Mouse (Mus musculus) lung, embryonic 16.5 days (tissue): Measurements from ENCODE around the gene Ankrd9. TPM values are rescaled to one million over a fixed set of nuclear protein-coding genes. Genes with fewer than 3 reads are reported as not detected.

Experiments
- ATAC-seq: fragments of 200-750 bp; cut with Nextera tagmentation; 2 replicates; pipeline ENCODE4 v1.8.0; 2017; ENCODE audit warnings: low read depth, mild to moderate bottlenecking, moderate library complexity
- H3K27ac ChIP-seq: fragments of 300-500 bp; sonication (generic); 2 replicates; pipeline ENCODE4 v1.5.1; 2014; ENCODE audit warnings: mild to moderate bottlenecking, control low read depth, low read length
- H3K27me3 ChIP-seq: fragments of 300-500 bp; sonication (generic); 2 replicates; pipeline ENCODE4 v1.6.1; 2014; ENCODE audit warnings: low read depth, low read length, mixed read lengths; ENCODE audit not compliant: control insufficient read depth, insufficient read depth
- H3K36me3 ChIP-seq: fragments of 300-500 bp; sonication (generic); 2 replicates; pipeline ENCODE4 v1.6.1; 2014; ENCODE audit warnings: low read length; ENCODE audit not compliant: control insufficient read depth, insufficient read depth
- H3K4me1 ChIP-seq: fragments of 300-500 bp; sonication (generic); replicated peaks from 2 replicates; pipeline ENCODE4 v1.6.1; 2014; ENCODE audit warnings: low read length, mixed read lengths; ENCODE audit not compliant: control insufficient read depth, insufficient read depth
- H3K4me2 ChIP-seq: fragments of 300-500 bp; sonication (generic); 2 replicates; pipeline ENCODE4 v1.6.1; 2014; ENCODE audit warnings: low read depth, low read length, control low read depth
- H3K4me3 ChIP-seq: fragments of 300-500 bp; sonication (generic); 2 replicates; pipeline ENCODE4 v1.5.1; 2014; ENCODE audit warnings: mild to moderate bottlenecking, low read length, control low read depth
- H3K9ac ChIP-seq: fragments of 300-500 bp; sonication (generic); 2 replicates; pipeline ENCODE4 v1.6.1; 2014; ENCODE audit warnings: low read length, control low read depth
- H3K9me3 ChIP-seq: fragments of 300-500 bp; sonication (generic); 2 replicates; pipeline ENCODE4 v1.6.1; 2016; ENCODE audit warnings: low read length; ENCODE audit not compliant: control insufficient read depth
- WGBS: fragments of 180-500 bp; shearing (Covaris S2); extraction: QIAGEN DNeasy Blood & Tissue Kit; methylation state at CpG from one replicate; pipeline ENCODE4 v1.1.7; 2014; 5-methylcytosine and 5-hydroxymethylcytosine counted together
- polyA plus RNA-seq: library from polyadenylated mRNA; unstranded; fragments of >200 nt; fragmentation: Nextera tagmentation; extraction: Ambion mirVana; gene quantifications from 2 replicates; pipeline ENCODE4 v1.2.1, GENCODE M21; 2015

The Ankrd9 gene
- polyA plus RNA-seq, 1 experiment from 2014 or later: 11.8 TPM

DNA sequence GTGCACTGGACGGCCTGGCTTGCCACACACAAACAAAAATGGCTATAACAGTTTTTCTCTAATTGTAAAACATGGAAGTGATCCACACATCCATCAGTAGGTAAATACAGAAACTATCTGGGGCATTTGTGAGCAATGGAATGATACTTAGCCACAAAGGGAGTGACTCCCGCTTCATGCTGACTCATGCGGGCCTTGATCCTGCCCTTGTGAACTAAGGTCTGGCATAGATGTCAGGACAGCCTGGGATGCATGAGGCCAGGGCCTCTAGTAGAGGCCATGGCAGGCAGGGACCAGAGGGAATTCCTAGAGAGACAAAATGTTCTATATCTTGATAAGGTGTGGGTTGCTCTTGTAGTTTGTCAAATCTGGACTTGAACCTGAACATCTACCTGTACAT lies 25.4 kb downstream of the Ankrd9 start:
- ATAC-seq: no peak
- H3K9me3 ChIP-seq: no peaks in the 10 kb centered on the region
- WGBS: 88% methylated on average over 3 of the region's 3 CpGs
- H3K9ac ChIP-seq: no peak overlapping the region
- no peaks in the 10 kb centered on the region for H3K27me3 ChIP-seq
- no peaks in the 10 kb centered on the region for H3K4me1 ChIP-seq
- no peak overlapping the region for H3K4me2 ChIP-seq
- H3K36me3 ChIP-seq: peaks cover 7% of the 10 kb centered on the region; the same call in 1 of the 2 replicates
- H3K4me3 ChIP-seq: no peak overlapping the region
- no peak overlapping the region for H3K27ac ChIP-seq

DNA sequence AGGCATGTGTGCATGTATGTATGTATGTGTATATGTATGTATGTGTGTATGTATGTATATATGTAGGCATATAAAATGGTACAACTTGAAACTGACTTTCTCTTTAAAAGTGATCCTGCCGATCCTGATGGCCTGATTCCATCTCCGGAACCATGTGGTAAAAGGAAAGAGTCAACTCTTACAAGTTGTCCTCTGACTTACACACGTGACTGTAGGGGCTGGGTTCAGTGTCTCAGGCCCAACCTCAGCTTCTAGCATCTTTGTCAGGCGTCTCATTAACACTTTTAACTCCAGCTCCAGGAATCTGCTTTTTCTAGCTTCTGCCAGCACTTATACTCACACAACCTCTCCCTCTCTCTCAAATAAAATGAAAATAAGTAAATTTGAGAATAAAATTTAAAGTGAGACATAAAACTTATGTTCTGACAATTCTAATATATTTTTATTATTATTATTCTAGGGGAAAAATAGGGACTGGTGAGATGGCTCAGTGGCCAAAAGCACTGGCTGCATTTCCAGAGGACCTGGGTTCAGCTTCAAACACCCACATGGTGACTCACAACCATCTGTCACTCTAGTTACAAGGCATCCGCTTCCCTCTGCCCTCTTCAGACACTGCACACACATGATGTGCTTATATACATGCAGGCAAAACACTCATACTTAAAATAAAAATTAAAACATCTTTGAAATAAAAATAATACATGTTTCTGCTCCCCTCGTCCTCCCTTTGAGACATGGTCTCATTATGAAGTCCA lies 26.0 kb downstream of the Ankrd9 start:
- WGBS: 79% methylated on average over 6 of the region's 6 CpGs
- no peak for ATAC-seq
- peaks cover 9% of the 10 kb centered on the region; the same call in 1 of the 2 replicates for H3K36me3 ChIP-seq

DNA sequence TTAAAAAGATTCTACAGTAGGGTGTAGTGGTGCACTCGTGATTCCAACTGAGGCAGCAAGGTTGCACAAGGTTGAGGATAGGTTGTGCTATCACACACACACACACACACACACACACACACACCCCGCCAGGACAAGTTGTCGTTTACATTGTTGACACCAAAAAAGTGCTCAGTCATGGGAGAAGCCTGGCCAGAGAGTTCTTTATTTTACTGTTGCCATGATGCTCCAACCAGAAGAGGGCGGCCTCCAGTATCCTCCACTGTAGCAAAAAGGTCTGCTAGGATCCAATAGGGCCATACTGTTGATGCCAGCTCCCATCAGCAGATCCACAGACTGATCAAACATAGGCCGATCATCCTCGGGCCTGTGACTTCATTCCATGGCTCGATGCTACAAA lies 27.6 kb downstream of the Ankrd9 start:
- Histone ChIP-seq H3K4me2 (no peak overlapping the region), H3K36me3 (peaks cover 6% of the 10 kb centered on the region), H3K9ac (no peak overlapping the region), H3K27me3 (no peaks in the 10 kb centered on the region), H3K27ac (no peak overlapping the region), H3K9me3 (no peaks in the 10 kb centered on the region), H3K4me3 (no peak overlapping the region), H3K4me1 (no peaks in the 10 kb centered on the region)
- ATAC-seq: no peak
- WGBS: 75% methylated on average over 7 of the region's 7 CpGs

More for the DNA sequence above, 26.0 kb downstream of the Ankrd9 start:
- H3K4me3 ChIP-seq: no peak overlapping the region
- no peak overlapping the region for H3K9ac ChIP-seq
- H3K27me3 ChIP-seq: no peaks in the 10 kb centered on the region
- H3K4me1 ChIP-seq: no peaks in the 10 kb centered on the region
- no peak overlapping the region for H3K4me2 ChIP-seq
- H3K27ac ChIP-seq: no peak overlapping the region
- H3K9me3 ChIP-seq: no peaks in the 10 kb centered on the region

DNA sequence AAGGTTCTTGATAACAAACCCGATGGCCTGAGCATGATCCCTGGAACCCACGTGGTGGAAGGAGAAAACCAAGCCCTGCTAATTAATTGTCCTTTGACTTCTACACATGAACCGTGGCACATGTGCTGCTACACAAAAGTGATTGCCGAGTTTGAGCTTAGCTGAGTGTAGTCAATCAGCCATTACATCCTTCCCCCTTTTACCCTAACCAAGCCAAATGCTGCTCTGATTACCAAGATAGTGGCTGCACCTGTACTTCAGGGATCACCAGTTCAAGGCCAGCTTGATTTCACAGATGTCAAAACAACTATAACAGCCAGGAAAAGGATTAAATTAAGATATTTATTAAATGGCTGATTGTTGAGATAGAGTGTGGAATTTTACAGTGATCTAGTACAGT lies 28.7 kb downstream of the Ankrd9 start:
- Histone ChIP-seq H3K27ac (no peak overlapping the region), H3K9me3 (no peaks in the 10 kb centered on the region), H3K4me2 (no peak overlapping the region), H3K27me3 (no peaks in the 10 kb centered on the region), H3K9ac (no peak overlapping the region), H3K36me3 (peaks cover 2% of the 10 kb centered on the region), H3K4me1 (no peaks in the 10 kb centered on the region), H3K4me3 (no peak overlapping the region)
- ATAC-seq: no peak
- WGBS: 84% methylated on average over 4 of the region's 4 CpGs

DNA sequence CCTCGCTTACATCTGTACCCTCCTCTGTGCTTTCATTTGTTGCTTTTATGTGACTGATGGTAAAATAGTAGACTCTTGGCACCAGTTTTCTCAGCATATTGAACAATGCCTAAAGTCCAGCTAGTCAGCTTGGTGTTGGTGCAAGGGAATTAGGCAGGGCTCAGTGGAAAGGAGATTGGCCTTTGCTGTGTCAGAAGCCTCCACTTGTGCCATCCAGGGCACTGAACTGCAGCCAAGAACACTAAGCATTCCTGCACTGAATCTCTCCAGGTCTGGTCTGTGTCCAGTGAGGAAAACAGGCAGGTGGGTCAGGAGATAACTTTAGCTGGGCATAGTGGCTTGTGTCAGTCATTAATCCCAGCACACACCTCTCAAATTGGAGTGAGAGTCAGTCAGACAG lies 29.4 kb downstream of the Ankrd9 start:
- Histone ChIP-seq H3K9me3 (no peaks in the 10 kb centered on the region), H3K27me3 (no peaks in the 10 kb centered on the region), H3K9ac (no peak overlapping the region), H3K4me3 (no peak overlapping the region), H3K36me3 (peaks cover 4% of the 10 kb centered on the region), H3K4me2 (no peak overlapping the region), H3K27ac (no peak overlapping the region), H3K4me1 (no peaks in the 10 kb centered on the region)
- no peak for ATAC-seq
- WGBS: 81% methylated on average over 1 of the region's 1 CpGs

DNA sequence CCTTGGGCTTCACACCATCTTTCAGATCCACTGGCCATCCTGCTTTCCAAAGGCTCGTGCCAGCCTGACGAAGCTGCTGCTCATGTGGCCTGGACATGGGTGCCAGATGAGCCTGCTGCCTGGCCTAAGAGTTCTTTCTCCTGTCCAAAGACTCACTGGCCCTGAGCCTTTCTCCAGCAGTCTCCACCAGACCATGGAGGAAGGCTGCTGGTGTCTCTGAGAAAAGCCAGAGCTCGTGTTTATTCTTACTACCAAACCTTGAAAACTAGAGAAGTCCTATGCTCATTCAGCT lies 30.0 kb downstream of the Ankrd9 start:
- no peaks in the 10 kb centered on the region for H3K4me1 ChIP-seq
- H3K27ac ChIP-seq: no peak overlapping the region
- no peak for ATAC-seq
- H3K36me3 ChIP-seq: peaks cover 4% of the 10 kb centered on the region
- H3K4me3 ChIP-seq: no peak overlapping the region
- 79% methylated on average over 3 of the region's 3 CpGs for WGBS
- H3K9ac ChIP-seq: no peak overlapping the region
- H3K27me3 ChIP-seq: no peaks in the 10 kb centered on the region
- no peaks in the 10 kb centered on the region for H3K9me3 ChIP-seq
- no peak overlapping the region for H3K4me2 ChIP-seq

DNA sequence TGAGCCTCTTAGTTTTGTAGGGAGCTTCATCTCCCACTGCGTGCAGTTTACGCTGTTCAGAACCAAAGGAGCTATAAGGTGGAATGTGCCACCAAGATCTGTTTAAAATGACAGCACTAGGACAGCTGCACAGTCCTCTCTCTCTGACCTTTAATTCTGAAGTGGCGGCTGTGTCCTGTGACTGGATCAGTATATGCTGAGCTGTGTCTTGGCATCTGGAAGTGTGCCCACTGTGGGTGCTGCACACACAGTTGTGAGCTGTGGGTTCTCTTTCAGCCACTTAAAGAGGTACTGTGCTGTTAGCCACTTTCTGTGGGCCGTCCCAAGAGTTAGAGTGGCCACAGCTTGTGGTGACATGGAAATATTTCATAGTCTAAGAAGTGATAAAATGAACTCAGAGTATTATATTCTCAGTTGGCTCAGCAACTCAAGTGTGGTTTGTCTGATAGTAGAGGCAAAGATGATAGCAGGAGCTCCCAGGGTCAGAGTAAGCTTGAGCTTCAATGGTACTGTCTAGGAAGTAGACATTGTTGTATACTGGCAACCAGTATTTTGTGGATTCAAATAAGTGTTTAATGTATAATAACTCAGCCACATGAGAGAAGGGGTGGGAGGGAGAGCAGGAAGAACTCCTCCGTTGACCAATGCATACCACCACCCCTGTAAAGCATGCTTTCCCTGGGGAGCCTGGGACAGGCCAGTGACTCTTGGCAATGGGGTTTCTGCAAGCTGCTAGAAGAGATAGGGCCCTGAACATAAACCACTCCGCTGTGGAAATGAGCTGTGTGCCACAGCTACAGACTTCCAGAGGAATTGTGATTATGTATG lies 30.5 kb downstream of the Ankrd9 start:
- Histone ChIP-seq H3K4me1 (no peaks in the 10 kb centered on the region), H3K4me2 (no peak overlapping the region), H3K9ac (no peak overlapping the region), H3K27me3 (no peaks in the 10 kb centered on the region), H3K27ac (no peak overlapping the region), H3K4me3 (no peak overlapping the region), H3K9me3 (no peaks in the 10 kb centered on the region), H3K36me3 (peaks cover 4% of the 10 kb centered on the region)
- no peak for ATAC-seq
- WGBS: 84% methylated on average over 6 of the region's 6 CpGs

DNA sequence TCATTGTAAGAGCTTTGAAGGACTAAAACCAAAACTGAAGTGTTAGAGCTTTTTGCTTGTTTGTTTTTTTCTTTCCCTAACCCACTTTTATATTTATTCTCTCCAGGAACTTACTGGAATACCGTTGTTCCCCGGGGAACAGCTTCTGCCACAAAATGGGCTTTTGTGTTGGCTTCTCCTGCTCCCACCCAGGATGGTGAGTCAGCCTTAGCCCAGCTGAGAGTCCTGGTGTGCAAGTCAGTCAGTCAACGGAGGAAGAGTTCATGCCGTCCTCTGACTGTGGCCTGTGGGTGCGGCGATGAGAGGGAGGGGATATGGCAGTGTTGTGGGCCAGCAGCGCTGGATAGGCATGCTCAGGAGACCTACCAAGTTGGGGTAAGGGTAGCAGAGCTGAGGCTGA lies 32.6 kb downstream of the Ankrd9 start:
- no peak overlapping the region for H3K4me2 ChIP-seq
- H3K27me3 ChIP-seq: no peaks in the 10 kb centered on the region
- H3K36me3 ChIP-seq: peaks cover 6% of the 10 kb centered on the region
- H3K4me3 ChIP-seq: no peak overlapping the region
- WGBS: 82% methylated on average over 7 of the region's 7 CpGs
- no peak overlapping the region for H3K9ac ChIP-seq
- ATAC-seq: no peak
- no peaks in the 10 kb centered on the region for H3K9me3 ChIP-seq
- H3K27ac ChIP-seq: no peak overlapping the region
- H3K4me1 ChIP-seq: no peaks in the 10 kb centered on the region

DNA sequence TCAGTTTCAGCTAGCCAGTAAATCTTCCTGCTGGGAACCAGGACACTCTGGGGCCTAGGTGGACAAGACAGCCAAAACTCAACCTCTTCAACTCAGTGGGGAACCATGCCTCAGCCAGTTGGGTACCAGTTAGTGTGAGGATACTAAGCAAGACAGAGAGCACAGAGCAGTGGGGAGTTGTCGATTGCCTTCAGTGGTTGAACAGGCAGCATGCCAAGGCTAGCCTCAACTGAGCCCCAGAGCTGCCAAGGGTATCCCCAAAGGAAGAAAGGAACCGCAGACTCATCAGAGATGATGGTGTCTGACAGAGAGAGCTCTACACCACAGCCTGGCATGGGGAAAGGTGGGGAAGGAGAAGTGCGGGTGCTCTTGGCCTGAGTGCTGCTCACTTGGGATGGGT lies 38.0 kb downstream of the Ankrd9 start:
- Histone ChIP-seq H3K4me1 (no peaks in the 10 kb centered on the region), H3K9me3 (no peaks in the 10 kb centered on the region), H3K4me2 (no peak overlapping the region), H3K9ac (no peak overlapping the region), H3K4me3 (no peak overlapping the region), H3K27me3 (no peaks in the 10 kb centered on the region), H3K36me3 (peaks cover 9% of the 10 kb centered on the region), H3K27ac (no peak overlapping the region)
- WGBS: 91% methylated on average over 3 of the region's 3 CpGs
- no peak for ATAC-seq
